Mouse (Mus musculus): ENCODE data around the gene Dhrs9.

The Dhrs9 gene

GRCm38 (mm10) chr2:69418294-69418881, 38.1 kb downstream of the Dhrs9 start:
- DNase-seq (ENCODE audit: low read depth): no peak

GRCm38 (mm10) chr2:69424829-69425228, 44.6 kb downstream of the Dhrs9 start:
- no peak for DNase-seq (ENCODE audit: low read depth)

GRCm38 (mm10) chr2:69426081-69426480, 45.8 kb downstream of the Dhrs9 start:
- DNase-seq (ENCODE audit: low read depth): no peak

GRCm38 (mm10) chr2:69427141-69427540, 46.9 kb downstream of the Dhrs9 start:
- DNase-seq (ENCODE audit: low read depth): no peak

GRCm38 (mm10) chr2:69428116-69428515, 47.9 kb downstream of the Dhrs9 start:
- DNase-seq (ENCODE audit: low read depth): peak; percentile 6

- DNase-seq (ENCODE audit: low read depth): no peak
These were observed 61.4 kb downstream of the Dhrs9 start for GRCm38 (mm10) chr2:69441656-69442055.

GRCm38 (mm10) chr2:69445896-69446472, 65.7 kb downstream of the Dhrs9 start:
- no peak for DNase-seq (ENCODE audit: low read depth)

- DNase-seq (ENCODE audit: low read depth): no peak
These were observed 68.3 kb downstream of the Dhrs9 start for GRCm38 (mm10) chr2:69448581-69448980.

GRCm38 (mm10) chr2:69451128-69451527, 70.9 kb downstream of the Dhrs9 start:
- DNase-seq (ENCODE audit: low read depth): no peak

Data from c-Kit-positive CD71-positive TER-119-negative erythroid progenitor cells, embryonic 14.5 days (primary cell).